Mouse (Mus musculus) lung, adult 2 months (tissue): ENCODE results near the gene Psmc3.
A peak's percentile ranks its signal among the peaks of the same experiment; 100 is the strongest.

Source experiments
- CTCF ChIP-seq: fragments of 200-500 bp; IDR thresholded peaks from 2 replicates; pipeline ENCODE4 v1.5.1; 2011; ENCODE audit warnings: mild to moderate bottlenecking, low read length, control low read depth; ENCODE audit not compliant: insufficient read depth
- POLR2A ChIP-seq: fragments of 200-500 bp; IDR thresholded peaks from 2 replicates; pipeline ENCODE4 v1.6.1; 2011; ENCODE audit warnings: low read depth, mild to moderate bottlenecking, control low read depth, low read length, borderline replicate concordance; ENCODE audit errors: extremely low read depth

- no peak for TF ChIP-seq CTCF
- TF ChIP-seq POLR2A, result peak; percentile 49; the same call in 1 of the 2 replicates
Measured at GRCm38 (mm10) chr2:91082844-91083243, 29.0 kb downstream of the Psmc3 start.
